Mouse (Mus musculus) cerebellum, postnatal 4 days (tissue): ENCODE results near the gene Tmem100.

Experiments used
- DNase-seq, 2 experiments: peaks; one replicate each; pipeline ENCODE4 v3.0.0; 2022; ENCODE audit warnings: low spot score in 2 of 2, mixed read lengths in 1 of 2

The Tmem100 gene

GRCm38 (mm10) chr11:90029841-90030398, at the start of gene Tmem100:
TSS of gene Tmem100 (plus strand) at chr11:90030348.
- DNase-seq = no peak

- no peak for DNase-seq
Observed at GRCm38 (mm10) chr11:89982918-89983317, 47.2 kb upstream of the Tmem100 start.

GRCm38 (mm10) chr11:89984436-89984835, 45.7 kb upstream of the Tmem100 start:
- no peak for DNase-seq

GRCm38 (mm10) chr11:89985200-89986187, 44.7 kb upstream of the Tmem100 start:
- no peak for DNase-seq

- no peak for DNase-seq
Observed at GRCm38 (mm10) chr11:89986516-89986915, 43.6 kb upstream of the Tmem100 start.

GRCm38 (mm10) chr11:89988936-89989589, 41.1 kb upstream of the Tmem100 start:
- DNase-seq = peak; percentile 50 to 68

GRCm38 (mm10) chr11:89991661-89992060, 38.5 kb upstream of the Tmem100 start:
- DNase-seq = no peak

GRCm38 (mm10) chr11:89994706-89995105, 35.4 kb upstream of the Tmem100 start:
- DNase-seq = no peak

- DNase-seq = no peak
Observed at GRCm38 (mm10) chr11:89995596-89995995, 34.6 kb upstream of the Tmem100 start.

GRCm38 (mm10) chr11:89996406-89996805, 33.7 kb upstream of the Tmem100 start:
- DNase-seq = no peak

- no peak for DNase-seq
Observed at GRCm38 (mm10) chr11:89996856-89997255, 33.3 kb upstream of the Tmem100 start.

- DNase-seq = no peak
Observed at GRCm38 (mm10) chr11:89998996-89999770, 31.0 kb upstream of the Tmem100 start.

- DNase-seq = no peak
Observed at GRCm38 (mm10) chr11:90000666-90001065, 29.5 kb upstream of the Tmem100 start.

GRCm38 (mm10) chr11:90001396-90002230, 28.5 kb upstream of the Tmem100 start:
- DNase-seq = no peak

- DNase-seq = peak; percentile 39 to 63
Observed at GRCm38 (mm10) chr11:90002231-90002986, 27.7 kb upstream of the Tmem100 start, which contains the start of gene Pctp. TSS of gene Pctp (minus strand) at chr11:90002894.

GRCm38 (mm10) chr11:90002987-90003348, 27.2 kb upstream of the Tmem100 start:
- DNase-seq = no peak

GRCm38 (mm10) chr11:90003386-90003785, 26.8 kb upstream of the Tmem100 start:
- DNase-seq = no peak

- no peak for DNase-seq
Observed at GRCm38 (mm10) chr11:90006111-90006510, 24.0 kb upstream of the Tmem100 start.

- DNase-seq = no peak
Observed at GRCm38 (mm10) chr11:90007791-90008531, 22.2 kb upstream of the Tmem100 start.
